Mouse (Mus musculus) megakaryocyte, embryonic 14.5 days (primary cell): ENCODE measurements at regions not wholly inside any gene's neighbourhood (a gene's known extent, or its start where the extent isn't known, plus 50 kb on each side); places are given as distances from the start of the nearest gene placed in this dataset.

Experiments used
- FLI1 ChIP-seq: IDR thresholded peaks from 2 replicates; pipeline ENCODE4 v1.6.1; 2012; ENCODE audit warnings: low read length, inconsistent platforms, mixed read lengths
- GATA1 ChIP-seq: IDR thresholded peaks from 3 replicates; pipeline ENCODE4 v1.6.1; 2012; ENCODE audit warnings: mixed read lengths, low read length, inconsistent platforms, borderline replicate concordance

DNA sequence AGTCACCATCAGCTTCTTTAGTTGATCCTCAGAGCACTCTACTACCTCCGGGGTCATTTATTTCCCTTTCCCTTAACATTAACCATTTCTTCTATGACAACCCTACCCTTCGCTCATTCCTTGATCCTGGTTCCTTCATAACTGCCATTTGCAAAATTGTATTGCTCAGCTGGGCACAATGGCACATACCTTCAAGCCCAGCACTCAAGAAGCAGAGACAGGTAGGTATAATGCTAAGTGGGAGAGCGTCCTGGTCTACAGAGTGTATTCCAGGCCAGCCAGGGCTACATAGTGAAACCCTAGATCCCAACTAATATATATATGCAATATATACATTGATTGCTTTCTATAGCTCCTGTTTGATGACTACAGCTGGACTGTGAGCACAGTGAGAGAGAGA lies 189.5 kb upstream of the Klf3 start:
- TF ChIP-seq GATA1 (no peak), FLI1 (no peak)
